Mouse (Mus musculus) adrenal gland (tissue): Measurements from ENCODE around the gene Ina.
"Not testable (repeated sequence)": the region's sequence is repeated elsewhere in the genome, so short reads cannot be mapped to it uniquely, and the experiment has no call there.

Experiments used
- intact Hi-C: fragments of 180-260 bp; cut with DNase I; formaldehyde crosslinking; loops from one replicate; pipeline ENCODE4 v1.15.1; 2025
- long read RNA-seq, 2 experiments: library from polyadenylated mRNA; unstranded; transcript quantifications; one replicate each; pipeline ENCODE4 v2.0.0; 2020; ENCODE audit warnings: borderline replicate concordance in 1 of 2; ENCODE audit not compliant: insufficient replicate concordance in 1 of 2

The Ina gene
- long read RNA-seq, experiment 1, partial matches to known transcripts: 0 of 4 reads
- long read RNA-seq, experiment 1, other reads (novel, unspliced or antisense): 1 of 4 reads
- long read RNA-seq, experiment 2, transcript Ina-201 (3 exons, 3,240 nt): major isoform, 9 of 11 reads
- long read RNA-seq, experiment 2, partial matches to known transcripts: 0 of 11 reads
- long read RNA-seq, experiment 2, other reads (novel, unspliced or antisense): 2 of 11 reads

DNA sequence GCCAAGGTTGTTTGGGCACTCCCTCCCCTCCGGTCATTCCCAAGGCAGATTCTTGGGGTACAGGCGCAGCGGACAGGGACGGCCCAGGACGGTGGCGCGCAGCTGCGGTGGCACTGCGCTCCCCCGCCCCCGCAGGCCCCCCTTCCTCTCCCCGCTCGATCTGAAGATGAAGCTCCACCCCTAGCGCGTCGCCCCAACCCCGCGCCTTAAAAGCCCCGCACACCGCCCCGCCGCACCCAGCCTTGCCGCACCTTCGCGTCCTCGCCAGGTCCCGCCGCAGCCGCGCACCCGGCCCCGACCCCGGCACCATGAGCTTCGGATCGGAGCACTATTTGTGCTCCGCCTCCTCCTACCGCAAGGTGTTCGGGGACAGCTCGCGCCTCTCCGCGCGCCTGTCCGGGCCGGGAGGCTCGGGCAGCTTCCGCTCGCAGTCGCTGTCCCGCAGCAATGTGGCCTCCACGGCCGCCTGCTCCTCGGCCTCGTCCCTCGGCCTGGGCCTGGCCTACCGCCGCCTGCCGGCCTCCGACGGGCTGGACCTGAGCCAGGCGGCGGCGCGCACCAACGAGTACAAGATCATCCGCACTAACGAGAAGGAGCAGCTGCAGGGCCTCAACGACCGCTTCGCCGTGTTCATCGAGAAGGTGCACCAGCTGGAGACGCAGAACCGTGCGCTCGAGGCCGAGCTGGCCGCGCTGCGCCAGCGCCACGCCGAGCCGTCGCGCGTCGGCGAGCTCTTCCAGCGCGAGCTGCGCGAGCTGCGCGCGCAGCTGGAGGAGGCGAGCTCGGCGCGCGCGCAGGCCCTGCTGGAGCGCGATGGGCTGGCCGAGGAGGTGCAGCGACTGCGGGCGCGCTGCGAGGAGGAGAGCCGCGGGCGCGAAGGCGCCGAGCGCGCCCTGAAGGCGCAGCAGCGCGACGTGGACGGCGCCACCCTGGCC, at the start of gene Ina, which contains the start of gene Nt5c2:
TSS of gene Ina (plus strand) at position 252 of the 935 bp plus-strand sequence.
TSS of gene Nt5c2 (minus strand) at position 707 of the 935 bp plus-strand sequence.
- intact Hi-C loops: no loop called here

DNA sequence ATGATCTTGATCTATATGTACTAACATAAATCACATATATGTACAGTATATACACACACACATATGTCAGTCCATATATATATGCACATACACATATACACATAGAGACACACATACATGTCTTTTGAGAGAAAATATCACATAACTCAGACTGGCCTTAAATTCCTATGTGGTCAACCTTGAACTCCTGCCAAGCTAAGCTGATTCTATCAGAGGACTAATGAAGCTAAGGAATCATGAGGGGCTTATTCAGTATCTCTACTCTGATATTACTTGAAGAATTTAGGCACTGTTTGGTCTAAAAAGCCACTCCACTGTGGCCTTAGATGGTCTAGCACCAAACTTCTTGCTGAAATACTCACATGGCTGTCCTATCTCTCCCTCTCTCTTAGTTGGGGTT, 49.0 kb upstream of the Ina start:
- intact Hi-C loops: no loop called here

DNA sequence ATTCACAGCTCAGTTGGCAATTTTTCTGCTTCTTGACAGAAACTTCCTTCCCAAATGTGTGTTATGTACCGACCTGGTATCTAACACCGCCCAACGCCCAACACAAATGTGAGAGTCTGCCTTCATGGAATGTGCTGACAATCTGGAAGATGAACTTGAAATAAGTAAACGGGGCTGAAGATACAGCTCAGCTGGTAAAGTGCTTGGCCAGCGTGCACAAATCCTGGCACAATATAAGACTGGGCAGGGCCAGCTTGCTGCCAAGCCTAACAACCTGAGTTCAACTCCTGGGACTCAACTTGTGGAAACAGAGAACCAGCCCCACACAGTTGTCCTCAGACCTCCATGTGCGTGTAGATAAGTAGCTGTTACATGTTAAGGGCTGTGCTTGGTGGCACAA, 48.2 kb upstream of the Ina start:
- intact Hi-C loops: no loop called here

DNA sequence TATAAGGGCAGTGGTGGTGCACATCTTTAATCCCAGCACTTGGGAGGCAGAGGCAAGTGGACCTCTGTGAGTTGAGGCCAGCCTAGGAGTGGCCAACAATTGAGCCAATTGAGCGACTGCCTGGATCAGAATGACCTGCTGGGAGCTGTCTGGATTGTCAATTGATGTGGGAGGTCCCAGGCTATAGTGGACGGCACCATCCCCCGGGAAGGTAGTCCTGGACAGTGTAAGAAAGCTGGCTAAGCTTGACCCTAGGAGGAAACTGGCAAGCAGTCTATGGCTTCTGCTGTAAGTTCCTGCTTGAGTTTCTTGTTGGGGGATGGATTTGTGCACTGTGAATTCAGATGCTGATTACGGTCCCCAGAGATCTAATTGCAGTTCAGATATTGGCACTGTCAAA, 46.6 kb upstream of the Ina start:
- intact Hi-C loops: no loop called here

DNA sequence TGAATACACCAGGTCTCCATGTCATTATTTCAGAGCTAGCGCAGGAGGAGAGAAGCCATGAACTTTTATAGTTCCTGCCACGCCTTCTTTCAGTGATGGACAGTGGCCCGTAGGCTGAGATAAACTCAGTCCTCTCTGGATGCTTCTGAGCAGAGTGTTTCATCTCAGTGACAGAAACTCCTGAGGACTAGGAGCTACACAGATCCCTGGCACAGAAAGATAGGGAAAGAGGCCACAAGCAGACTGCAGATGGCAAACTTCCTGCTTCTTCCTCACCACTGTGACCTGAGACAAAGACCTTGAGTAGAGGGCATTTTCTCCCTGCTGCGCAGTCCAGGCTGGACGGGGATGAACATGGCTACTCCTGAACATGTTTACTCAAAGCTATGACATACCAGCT, 45.7 kb upstream of the Ina start:
- intact Hi-C loops: no loop called here

DNA sequence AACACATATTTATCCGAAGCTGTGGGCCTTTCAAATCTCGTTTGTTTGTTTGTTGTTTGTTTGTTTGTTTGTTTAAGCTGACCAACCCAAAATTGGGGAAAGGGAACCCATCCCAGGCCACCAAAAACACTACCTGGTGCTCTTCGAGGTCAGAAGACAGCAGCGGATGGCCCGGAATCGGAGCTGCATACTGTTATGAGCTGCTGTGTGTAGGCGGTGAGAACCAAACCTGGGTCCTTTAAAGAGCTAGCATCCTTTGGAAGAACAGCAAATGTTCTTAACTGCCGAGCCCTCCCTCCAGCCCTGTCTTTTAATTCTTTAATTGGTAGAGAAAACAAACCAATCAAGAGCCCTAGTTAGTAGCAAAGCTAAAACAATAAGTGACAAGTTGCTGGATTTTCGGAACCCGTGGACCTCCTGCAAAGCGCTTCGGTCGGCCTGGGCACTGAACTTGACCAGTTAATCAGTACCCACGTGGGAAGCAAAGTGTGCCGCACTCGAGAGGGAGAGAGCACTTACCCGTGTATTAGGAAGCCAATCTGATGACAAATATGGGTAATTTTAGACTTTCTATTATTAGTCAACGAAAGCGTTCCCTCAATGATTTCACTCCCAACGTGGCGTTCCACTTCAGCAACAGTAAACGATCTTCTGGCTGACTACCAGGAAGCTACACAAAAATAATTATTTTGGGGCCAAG, 45.1 kb upstream of the Ina start:
- intact Hi-C loops: no loop called here

DNA sequence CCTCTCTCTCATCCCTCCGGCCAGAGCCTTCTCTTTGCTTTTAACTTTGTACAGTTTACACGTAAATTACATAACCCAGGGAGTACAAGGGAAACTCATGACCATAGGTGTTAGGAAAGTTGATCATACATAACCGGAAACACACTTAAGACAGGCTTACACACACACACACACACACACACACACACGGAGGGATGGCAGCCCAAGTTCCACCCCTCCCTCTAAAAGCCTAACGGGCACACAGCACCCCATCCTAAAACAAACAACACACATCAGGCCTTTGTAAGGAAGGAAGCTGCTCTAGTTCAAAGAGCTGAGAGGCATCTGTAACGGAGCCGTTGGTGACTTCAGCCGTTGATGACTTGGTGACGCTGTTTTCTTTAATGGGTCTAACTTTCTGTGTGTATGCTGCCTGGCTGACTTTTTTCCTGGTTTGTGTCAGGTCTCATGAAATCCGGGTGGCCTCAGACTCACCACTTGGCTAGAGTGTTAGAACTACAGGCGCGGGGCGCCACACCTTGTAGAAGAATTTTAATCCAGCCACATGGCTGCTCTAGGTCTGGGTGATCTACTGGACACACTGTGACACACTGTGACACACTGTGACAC, 44.3 kb upstream of the Ina start:
- intact Hi-C loops: no loop called here

DNA sequence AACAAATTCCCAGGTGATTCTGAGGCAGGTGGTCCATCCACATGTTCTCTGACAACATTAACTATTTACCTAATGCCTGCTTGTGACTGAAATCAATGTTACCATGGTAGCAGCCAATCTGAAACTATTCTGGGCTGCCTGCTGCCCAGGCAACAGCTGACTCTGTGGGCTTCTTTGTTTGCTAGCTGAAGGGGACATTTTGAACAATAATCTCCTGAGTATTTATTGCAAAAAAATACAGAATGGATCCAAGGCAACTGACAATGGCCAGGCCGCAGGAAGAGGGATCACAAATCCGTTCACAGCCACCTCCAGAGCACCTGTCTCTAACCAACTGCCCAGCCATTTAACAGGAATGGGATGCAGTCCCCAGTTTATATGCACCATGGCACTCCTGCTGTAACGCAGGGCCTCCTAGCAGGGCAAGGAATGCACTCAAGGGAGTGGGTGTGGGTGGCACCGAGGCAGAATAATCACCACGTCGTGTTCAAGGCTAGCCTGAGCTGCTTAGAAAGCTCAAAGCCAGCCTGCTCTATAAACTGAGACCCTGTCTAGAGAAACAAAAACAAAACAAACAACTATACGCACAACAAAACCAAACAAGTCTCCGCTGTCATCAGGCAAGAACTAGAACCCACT, 43.3 kb upstream of the Ina start:
- intact Hi-C loops: no loop called here

DNA sequence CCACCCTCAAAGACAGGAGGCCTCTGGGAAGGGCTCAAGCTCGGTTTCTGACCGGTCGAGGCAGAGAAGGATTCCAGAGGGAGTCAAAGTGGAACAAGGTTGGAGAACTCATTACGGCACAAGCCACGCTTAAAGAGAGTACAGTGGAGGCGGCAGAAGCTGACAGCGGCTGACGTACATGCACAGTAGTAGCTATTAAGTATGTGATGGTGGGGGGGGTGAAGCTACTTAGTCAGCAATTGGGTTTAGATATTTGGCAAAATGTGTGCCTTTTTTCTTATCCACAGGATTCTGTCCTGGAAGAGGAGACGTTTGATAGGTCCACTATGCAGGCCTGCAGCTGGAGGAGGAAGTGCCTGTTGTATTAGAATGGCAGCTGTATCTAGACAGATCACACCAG, 42.8 kb upstream of the Ina start:
- intact Hi-C loops: no loop called here

DNA sequence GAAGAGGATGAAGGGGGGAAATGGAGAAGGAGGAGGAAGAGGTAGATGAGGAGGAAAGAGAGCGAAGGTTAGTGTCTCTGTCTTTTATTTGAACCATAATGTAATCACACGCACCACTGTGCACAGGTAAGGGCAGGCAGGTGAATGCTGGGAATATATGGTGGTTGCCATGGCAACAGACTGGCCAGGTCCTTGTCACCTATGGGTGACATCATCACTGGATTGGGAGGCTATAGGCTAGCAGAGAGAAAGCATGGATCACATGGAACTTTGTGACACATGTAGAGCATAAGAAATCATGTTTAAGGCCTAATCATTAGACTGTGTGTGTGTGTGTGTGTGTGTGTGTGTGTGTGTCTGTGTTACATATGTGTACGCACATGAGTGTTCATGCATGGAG, 42.3 kb upstream of the Ina start:
- intact Hi-C loops: no loop called here

DNA sequence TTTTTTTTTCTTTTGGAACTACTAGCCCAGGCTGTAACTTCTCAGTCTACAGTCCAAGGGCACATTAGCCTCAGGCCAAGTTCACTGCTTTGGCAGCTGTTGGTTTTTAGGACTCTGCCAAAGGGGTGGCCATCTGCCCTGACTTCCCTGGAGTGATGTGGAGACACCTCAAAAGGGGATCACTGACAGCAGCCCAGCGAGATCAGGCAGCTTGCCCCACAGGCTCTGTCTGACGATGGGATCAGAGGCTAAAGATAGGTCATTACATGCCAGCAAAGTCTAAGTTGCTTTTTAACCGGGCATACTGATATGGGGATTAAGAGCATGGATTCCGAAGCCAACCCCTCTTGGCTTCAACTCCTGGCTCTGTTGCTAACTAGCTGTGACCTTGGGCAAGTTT, 38.9 kb upstream of the Ina start:
- intact Hi-C loops: no loop called here

DNA sequence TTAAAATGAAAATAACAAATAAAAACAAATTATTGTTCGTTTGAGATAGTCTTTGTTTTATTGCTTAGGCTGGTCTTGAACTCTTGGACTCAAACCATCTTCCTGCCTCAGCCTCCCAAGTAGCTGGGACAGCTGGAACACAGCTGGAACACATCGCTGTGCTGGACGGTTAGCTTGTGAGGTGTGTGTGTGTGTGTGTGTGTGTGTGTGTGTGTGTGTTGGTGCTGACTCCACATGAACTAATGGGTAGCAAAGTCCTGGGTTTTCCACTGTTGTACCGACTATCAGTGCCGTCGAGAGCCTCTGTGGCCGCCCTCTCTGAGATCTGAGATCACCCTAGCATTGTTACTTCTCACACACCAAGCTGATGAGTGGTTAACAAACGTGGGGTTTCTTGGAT, 38.5 kb upstream of the Ina start:
- intact Hi-C loops: no loop called here

DNA sequence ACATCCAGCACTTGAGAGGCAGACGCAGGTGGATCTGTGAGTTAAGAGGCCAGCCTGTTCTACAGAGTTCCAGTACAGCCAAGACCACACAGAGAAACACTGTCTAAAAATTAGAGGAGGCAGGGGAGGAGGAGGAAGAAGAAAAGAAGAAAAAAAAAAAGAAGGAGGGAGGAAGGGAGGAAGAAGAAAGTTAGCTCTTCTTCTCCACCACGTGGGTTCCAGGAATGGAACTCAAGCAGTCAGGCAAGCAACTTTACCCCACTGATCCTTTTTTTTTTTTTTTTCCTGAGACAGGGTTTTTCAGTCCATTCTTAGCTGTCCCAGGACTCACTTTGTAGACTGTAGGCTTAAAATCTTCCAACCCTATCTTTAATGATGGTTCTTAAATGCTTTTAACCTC, 37.8 kb upstream of the Ina start:
- intact Hi-C loops: no loop called here

DNA sequence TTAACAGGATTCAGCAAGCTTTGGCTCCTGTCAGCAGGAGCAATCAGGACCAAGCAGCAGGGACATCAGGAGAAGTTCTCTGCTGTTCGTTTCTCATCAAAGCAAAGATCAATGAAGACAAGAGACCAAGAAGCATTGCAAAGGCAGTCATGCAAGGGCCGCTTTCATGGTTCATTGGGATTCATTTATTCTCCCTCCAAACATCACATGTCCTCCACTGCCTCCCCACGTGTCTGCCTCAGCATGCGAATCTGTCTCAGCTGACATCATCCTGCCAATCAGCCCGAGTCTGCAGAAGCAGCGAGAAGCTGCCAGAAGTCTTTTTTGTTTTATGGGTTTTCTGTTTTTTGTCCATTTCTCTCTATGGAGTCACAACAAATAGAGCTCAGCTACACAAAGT, 37.0 kb upstream of the Ina start:
- intact Hi-C loops: no loop called here

DNA sequence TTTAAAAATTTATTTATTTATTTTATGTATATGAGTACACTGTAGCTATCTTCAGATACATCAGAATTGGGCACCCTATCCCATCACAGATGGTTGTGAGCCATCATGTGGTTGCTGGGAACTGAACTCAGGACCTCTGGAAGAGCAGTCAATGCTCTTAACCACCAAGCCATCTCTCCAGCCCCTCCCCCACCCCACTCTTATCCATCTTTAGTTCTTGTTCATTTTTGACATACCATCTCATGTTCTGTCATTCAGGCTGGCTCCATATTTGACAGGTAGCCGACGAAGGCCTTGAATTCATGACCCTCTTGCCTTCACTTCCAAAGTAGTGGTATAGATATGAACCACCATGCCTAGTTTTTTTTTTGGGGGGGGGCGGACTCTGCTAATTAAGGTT, 36.4 kb upstream of the Ina start:
- intact Hi-C loops: not testable (repeated sequence)

DNA sequence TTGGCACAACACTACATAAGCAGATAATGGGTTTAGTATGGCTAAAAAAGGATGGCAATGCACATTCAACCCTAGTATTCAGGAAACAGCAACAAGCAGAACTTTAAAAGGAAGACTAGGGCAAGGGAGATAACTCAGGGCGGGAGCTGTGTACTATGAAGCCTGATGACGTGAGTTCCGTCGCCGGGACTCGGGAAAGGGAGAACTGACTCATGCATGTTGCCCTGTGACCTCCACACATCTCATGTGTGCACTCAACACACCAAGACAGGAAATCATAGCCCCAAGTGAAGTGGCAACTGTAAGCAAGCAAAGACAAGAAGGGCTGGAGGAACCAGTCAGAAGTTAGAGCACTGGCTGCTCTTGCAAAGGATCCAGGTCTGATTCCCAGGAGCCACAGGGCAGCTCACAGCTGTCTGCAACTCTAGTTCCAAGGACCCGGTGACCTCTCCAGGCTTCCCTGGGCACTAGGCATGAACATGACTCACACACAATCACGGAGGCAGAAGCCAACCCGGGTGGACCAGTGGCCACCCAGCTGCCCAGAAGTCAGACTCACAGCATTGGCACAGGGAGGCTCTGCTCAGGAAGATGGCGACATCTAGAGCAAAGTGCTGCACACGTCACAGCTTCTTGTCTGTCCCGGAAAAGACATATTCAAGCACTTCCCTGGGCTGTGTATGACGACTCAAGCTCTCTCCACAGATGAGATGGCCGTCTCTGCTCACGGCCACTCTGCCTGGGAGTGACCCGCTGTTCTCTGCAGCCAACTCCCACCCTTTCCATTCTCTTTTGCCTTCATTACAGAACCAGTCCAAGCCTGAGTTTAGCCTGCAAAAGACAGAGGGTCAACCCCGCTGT, 35.3 kb upstream of the Ina start:
- intact Hi-C loops: no loop called here

DNA sequence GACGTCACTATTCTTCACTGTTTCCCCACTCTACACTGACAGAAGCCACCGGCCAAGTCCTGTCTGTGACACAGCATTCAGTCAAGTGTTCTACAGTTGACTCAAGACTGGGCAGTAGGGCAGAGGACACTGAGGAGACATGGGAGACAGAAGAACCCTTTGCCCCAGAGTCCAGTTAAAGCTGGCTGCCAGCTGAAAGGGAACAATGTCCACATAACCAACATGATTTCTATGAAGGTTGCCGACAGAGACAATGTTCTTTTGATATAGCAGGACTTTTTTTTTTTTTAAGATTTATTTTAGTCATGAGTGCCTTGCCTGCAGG, 34.8 kb upstream of the Ina start:
- intact Hi-C loops: no loop called here

DNA sequence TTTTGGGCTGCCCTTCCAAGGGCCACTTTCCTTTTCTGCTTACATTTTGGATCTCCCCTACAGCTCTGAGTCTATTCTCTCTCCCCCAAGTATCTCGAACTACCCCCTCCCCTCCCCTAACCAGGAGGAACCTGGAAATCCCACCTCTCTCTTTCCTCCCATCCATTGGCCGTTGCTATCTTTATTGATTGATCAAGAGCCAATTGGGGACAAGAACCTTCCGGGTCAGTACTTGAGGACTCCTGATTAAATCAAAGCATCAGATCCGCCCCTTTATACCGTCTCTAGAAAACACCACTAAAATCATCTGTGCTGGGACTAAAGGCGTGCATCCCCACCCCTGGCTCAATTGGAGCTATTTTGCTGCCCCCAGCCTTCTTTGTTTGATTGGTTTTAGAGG, 33.0 kb upstream of the Ina start:
- intact Hi-C loops: no loop called here

DNA sequence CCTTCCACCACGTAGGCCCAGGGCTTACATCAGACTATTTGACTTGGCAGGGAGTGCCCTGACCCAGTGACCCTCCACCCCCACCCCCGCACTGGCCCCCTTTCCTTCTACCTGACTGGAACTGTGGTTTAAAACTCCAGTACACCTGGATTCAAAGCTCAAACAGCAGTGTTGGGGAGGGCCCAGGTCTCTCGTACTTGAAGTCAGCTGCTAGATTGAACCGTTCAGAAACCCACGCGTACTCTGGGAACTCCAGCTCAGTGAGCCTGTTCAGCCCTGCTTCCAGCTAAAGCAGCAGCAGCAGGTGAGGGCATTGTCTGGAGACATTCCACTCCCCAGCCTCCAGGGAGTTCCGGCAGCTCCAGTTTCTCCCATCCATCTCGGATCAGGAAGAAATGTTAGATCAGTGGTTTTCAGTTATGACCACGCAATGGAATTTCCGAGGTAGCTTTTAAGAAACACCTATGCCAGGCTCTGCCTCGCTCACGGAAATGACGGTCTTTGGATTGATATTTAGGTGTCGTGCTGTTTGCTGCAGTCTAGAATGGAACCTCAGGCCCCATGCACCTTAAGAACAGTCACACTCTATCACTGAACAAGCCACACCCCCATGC, 31.0 kb upstream of the Ina start:
- intact Hi-C loops: no loop called here

DNA sequence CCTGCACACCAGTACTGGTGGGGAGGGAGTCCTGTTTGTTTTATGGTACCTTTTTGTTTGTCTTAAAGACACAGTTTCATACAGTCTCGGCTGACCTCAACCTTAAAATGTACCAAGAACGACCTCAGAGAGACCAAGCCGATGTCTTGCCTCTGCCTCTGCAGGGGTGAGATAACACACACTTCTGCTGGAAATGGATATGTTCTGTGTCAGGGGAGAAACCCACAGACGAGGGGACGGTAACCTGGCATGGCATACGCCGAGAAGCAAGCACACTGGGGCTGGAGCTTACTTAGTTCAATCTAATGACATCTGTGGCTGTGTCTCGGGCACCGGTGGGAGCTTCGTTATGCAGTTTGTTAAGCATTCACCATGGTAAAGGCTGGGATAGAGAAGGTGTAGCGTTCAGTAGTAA, 30.5 kb upstream of the Ina start:
- intact Hi-C loops: no loop called here
